Mouse (Mus musculus): ENCODE data around the gene Mutyh.

GRCm38 (mm10) chr4:116794273-116794672 lies 13.2 kb upstream of the Mutyh start:
- TF ChIP-seq CTCF (IDR thresholded peaks at IDR 0.05; ENCODE audit: low read depth): peak; percentile 31; the same call in 1 of the 2 replicates
- TF ChIP-seq EP300 (IDR thresholded peaks at IDR 0.05; ENCODE audit: low read depth): no peak
